Mouse (Mus musculus) myocyte (in vitro differentiated cells): Measurements from ENCODE around the gene Ank3.

Experiments used
- MYOD1 ChIP-seq, 3 experiments: IDR thresholded peaks; one replicate each; pipeline ENCODE4 v1.6.1; 2011; ENCODE audit warnings: control low read depth in 2 of 3, low read depth in 2 of 3, mild to moderate bottlenecking in 2 of 3, moderate library complexity in 1 of 3; ENCODE audit not compliant: insufficient read length in 2 of 3, control insufficient read depth in 1 of 3
- POLR2A ChIP-seq: IDR thresholded peaks from one replicate; pipeline ENCODE4 v1.6.1; 2011; ENCODE audit warnings: low read depth, mild to moderate bottlenecking, control low read depth, moderate library complexity; ENCODE audit not compliant: insufficient read length
- REST ChIP-seq: IDR thresholded peaks from one replicate; pipeline ENCODE4 v1.6.1; 2011; ENCODE audit warnings: mild to moderate bottlenecking, control low read depth, moderate library complexity; ENCODE audit not compliant: insufficient read depth, insufficient read length

DNA sequence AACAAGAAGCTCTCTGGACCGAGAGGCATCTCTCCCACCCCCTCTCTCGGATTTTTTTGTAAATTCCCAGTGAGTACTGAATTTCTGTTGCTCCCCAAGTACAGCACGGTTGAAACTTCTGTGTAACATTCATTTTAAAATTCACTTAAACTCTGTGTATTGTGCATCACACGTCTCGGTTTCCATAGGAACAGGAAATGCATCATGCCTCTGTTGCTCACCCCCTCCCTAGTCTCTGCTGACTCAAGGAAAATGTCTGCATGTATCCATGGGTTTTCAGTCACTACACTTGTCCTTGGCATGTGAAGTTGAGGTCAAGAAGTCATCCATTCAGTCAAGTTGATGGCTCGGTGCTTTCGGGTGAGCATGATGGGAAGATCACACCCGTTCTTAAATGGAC lies 234.3 kb downstream of the Ank3 start:
- TF ChIP-seq POLR2A (no peak), MYOD1 (IDR thresholded peaks at IDR 0.05; ENCODE audit: control insufficient read depth in 1 of 3, insufficient read length in 2 of 3, low read depth in 2 of 3) (no peak), REST (no peak)
